Mouse (Mus musculus) layer of hippocampus, adult 2 months (tissue): ENCODE measurements around the gene Zfp85. TPM values are rescaled to one million over a fixed set of nuclear protein-coding genes. Genes with fewer than 3 reads are reported as not detected.
"Not testable (repeated sequence)": the region's sequence is repeated elsewhere in the genome, so short reads cannot be mapped to it uniquely, and the experiment has no call there.

Experiments used
- DNase-seq, 2 experiments: peaks; one replicate each; pipeline ENCODE4 v3.0.0; 2022; ENCODE audit warnings: low spot score in 2 of 2
- H3K27ac ChIP-seq: fragments of 200-600 bp; 2 replicates; pipeline ENCODE4 v1.8.1; 2022
- H3K4me3 ChIP-seq: fragments of 200-600 bp; 2 replicates; pipeline ENCODE4 v1.8.1; 2022; ENCODE audit warnings: mild to moderate bottlenecking
- CTCF ChIP-seq: fragments of 200-600 bp; conservative IDR thresholded peaks from 2 replicates; pipeline ENCODE4 v1.8.1; 2022; ENCODE audit warnings: antibody characterized with exemption, mild to moderate bottlenecking, moderate library complexity
- total RNA-seq, 2 experiments: library from RNA; stranded (reverse); gene quantifications; 2 replicates each; pipeline ENCODE4 v1.2.3; 2021

Gene Zfp85
- total RNA-seq, 2 experiments from 2014 or later, result 6.6 to 7.0 TPM

DNA sequence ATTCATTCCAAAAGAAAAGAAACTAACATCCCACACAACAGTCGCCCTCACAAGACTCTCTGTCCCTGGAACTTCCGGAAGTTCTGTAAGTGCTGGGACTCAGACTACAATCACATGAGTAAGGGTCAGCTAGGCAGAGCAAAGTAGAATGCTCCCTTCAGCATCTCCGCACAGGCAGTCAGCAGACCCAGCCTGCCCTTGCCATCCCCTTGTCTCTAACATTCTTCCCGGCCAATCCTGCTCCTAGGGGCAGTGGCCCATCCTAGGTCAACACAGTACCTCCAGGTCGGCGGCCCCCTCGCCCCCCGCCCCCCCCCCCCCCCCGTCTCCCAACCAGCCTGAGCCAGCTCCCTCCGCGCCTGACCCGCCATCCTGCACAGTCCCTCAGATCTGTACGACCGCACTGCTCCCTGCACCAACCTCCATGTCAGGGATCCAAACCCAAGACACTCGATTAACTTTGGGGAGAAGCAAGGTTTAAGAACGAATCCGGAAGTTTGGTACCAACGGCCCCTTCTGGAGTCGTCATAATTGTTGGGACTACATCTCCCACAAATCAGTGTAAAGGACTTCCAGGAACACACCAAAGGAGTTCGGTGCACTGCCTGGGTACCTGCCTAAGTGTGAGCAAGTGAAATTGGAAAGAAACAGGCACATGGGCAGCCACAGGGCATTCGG lies 26.2 kb downstream of the Zfp85 start, which contains the start of gene Zfp65:
Gene Zfp65, minus strand, starts transcription at position 533 of the 678 bp plus-strand sequence.
- peak; percentile 57 to 68 for DNase-seq
- H3K27ac ChIP-seq, result peak within 1 kb of the TSS; percentile 83
- H3K4me3 ChIP-seq, result peak within 1 kb of the TSS; percentile 71
- no peak for TF ChIP-seq CTCF

DNA sequence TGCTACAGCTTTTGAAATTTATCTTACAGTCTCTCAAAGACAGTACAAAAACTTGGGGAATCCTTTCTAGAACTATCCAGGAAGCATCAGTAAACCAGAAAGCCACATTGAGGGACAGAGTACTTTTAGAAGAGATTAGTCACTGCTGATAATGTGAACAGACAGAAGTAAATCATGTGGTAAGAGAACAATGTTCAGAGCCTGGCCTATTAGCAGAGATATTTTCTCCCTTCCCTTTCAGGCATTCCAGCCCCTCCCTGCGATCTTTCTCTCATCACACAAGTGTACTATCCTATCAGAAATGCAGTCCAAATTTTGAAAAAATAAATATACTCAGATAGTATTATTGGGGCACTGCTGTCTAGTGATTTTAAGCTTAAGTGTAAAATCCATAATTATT lies 26.9 kb downstream of the Zfp85 start:
- no peak for TF ChIP-seq CTCF
- H3K4me3 ChIP-seq, result peak overlapping the region; percentile 71
- peak overlapping the region; percentile 83 for H3K27ac ChIP-seq
- no peak for DNase-seq

DNA sequence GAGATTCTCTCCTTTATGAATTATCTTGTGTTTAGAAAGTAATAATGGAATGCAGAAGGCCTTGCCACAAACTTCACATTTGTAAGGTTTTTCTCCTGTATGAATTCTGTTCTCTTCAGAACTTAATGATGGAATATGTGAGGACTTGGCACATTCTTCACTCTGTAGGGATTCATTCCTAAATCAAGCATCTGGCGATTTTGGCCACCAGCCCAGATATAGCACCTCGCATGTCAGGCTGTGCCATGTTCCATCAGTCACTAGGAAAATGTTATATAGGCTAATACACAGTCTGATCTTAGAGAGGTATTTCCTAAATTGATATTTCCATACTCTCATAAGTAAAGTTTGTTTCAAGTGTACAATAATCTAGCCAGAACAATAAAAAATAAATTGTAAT lies 29.7 kb downstream of the Zfp85 start:
- not testable (repeated sequence) for DNase-seq, H3K4me3 ChIP-seq, H3K27ac ChIP-seq

DNA sequence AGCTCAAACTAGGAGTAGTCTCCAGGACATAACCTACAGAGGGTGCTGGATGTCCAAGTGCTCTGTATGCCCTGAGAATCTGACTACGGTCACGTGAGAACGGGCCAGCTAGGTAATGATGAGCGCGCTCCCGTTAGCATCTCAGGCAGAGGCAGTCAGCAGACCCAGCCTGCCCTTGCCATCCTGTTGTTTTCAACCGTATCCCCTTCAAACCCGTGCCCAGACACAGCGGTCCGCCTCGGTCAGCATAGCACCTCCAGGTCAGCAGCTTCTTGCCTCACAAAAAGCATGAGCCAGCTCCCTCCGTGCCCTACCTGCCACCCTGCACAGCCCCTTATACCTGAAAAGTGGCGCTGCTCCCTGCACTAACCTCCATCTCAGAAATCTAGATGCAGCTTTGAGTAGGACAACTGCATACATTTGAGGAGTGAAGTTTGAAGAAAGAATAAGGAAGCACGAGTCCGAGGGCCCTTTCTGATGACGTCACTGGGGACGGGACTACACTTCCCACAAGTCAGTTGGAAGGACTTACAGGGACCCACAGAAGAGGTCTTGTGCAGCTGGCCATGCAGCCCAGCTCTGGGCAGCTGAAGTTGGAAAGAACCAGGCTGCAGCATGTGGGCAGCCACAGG lies 31.1 kb downstream of the Zfp85 start:
- TF ChIP-seq CTCF, result no peak
- DNase-seq, result peak; percentile 90
- peak overlapping the region; percentile 92 for H3K27ac ChIP-seq
- peak overlapping the region; percentile 77 for H3K4me3 ChIP-seq

Other genes starting within 250 kb of the Zfp85 start
- 1 to 10 TPM in 1 of 2 experiments, not detected in 1; 1.5 TPM for gene Gm26965, start 229.1 kb downstream of the Zfp85 start, total RNA-seq
- 10 to 100 TPM; 19.8 to 23.4 TPM for gene Zfp87, start 229.1 kb downstream of the Zfp85 start, total RNA-seq
- 10 to 100 TPM in 1 of 2 experiments, 1 to 10 TPM in 1; 8.5 to 10.8 TPM for gene Zfp748, start 201.4 kb downstream of the Zfp85 start, total RNA-seq
- gene Zfp729b, start 145.5 kb downstream of the Zfp85 start, total RNA-seq, result 10 to 100 TPM in 1 of 2 experiments, 1 to 10 TPM in 1; 9.1 to 10.2 TPM
- gene Gm49345, start 117.5 kb downstream of the Zfp85 start, total RNA-seq, result 1 to 10 TPM in 1 of 2 experiments, not detected in 1; 1.6 TPM
- gene Zfp729a, start 117.4 kb downstream of the Zfp85 start, total RNA-seq, result 1 to 10 TPM; 9.3 to 9.9 TPM
- gene Zfp738, start 68.2 kb downstream of the Zfp85 start, total RNA-seq, result 10 to 100 TPM; 25.3 to 25.8 TPM
- gene Zfp65, start 26.1 kb downstream of the Zfp85 start, total RNA-seq, result 10 to 100 TPM; 13.5 to 14.0 TPM
- 1 to 10 TPM; 2.9 to 5.3 TPM for gene Zfp493, start 24.5 kb upstream of the Zfp85 start, total RNA-seq
- gene Zfp273, start 58.5 kb upstream of the Zfp85 start, total RNA-seq, result 1 to 10 TPM; 8.2 to 9.4 TPM
- 10 to 100 TPM; 10.9 to 14.6 TPM for gene Gm10037, start 75.9 kb upstream of the Zfp85 start, total RNA-seq
- gene BC048507, start 108.1 kb upstream of the Zfp85 start, total RNA-seq, result not detected